Mouse (Mus musculus) lung, adult 2 months (tissue): ENCODE measurements around the gene Gm20489.

Source experiments
- CTCF ChIP-seq: fragments of 200-500 bp; IDR thresholded peaks from 2 replicates; pipeline ENCODE4 v1.5.1; 2011; ENCODE audit warnings: mild to moderate bottlenecking, low read length, control low read depth; ENCODE audit not compliant: insufficient read depth
- POLR2A ChIP-seq: fragments of 200-500 bp; IDR thresholded peaks from 2 replicates; pipeline ENCODE4 v1.6.1; 2011; ENCODE audit warnings: low read depth, mild to moderate bottlenecking, control low read depth, low read length, borderline replicate concordance; ENCODE audit errors: extremely low read depth

GRCm38 (mm10) chrX:101288432-101288831, 19.6 kb upstream of the Gm20489 start:
- TF ChIP-seq CTCF (no peak), POLR2A (no peak)
